Mouse (Mus musculus): ENCODE results near the gene Fbxo46.

Gene Fbxo46

GRCm38 (mm10) chr7:19093537-19094385, 25.9 kb upstream of the Fbxo46 start:
- peak; percentile 98 for DNase-seq (ENCODE audit: low read depth)

DNA sequence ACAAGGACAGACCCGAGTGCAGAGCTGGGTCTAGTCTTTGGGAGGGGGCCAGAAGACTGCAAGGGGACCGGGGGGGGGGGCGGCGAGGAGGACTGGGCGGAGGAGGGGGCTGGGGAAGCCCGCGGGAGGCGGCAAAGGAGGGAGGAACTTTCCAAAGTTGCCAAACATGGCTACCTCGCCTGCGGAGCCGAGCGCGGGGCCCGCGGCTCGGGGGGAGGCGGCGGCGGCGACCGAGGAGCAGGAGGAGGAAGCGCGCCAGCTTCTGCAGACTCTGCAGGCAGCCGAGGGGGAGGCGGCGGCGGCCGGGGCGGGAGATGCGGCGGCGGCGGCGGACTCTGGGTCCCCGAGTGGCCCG, 25.2 kb upstream of the Fbxo46 start, which contains the start of gene Six5:
Gene Six5, plus strand, starts transcription at position 124 of the 355 bp plus-strand sequence.
- DNase-seq (ENCODE audit: low read depth), result no peak

- peak; percentile 54 for DNase-seq (ENCODE audit: low read depth)
Observed at GRCm38 (mm10) chr7:19094826-19095750, 24.6 kb upstream of the Fbxo46 start.

DNA sequence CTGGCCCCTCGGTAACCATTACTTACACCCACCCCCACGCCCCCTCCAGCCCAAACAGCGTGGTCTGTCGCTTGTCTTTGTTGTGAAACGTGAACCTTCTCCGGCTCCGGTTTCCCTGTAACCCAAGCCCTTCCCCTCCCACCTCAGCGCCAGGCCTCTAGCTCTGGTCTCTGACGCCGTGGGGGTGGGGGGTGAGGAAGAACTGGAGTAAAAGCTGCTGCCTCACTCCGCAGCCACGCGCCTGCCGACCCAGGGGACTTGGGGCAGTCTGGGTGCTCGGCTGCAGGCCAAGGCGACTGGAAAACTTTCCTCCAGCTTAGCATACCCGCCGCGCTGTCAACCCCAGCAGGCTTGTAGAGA, 23.9 kb upstream of the Fbxo46 start:
- DNase-seq (ENCODE audit: low read depth), result peak; percentile 89

DNA sequence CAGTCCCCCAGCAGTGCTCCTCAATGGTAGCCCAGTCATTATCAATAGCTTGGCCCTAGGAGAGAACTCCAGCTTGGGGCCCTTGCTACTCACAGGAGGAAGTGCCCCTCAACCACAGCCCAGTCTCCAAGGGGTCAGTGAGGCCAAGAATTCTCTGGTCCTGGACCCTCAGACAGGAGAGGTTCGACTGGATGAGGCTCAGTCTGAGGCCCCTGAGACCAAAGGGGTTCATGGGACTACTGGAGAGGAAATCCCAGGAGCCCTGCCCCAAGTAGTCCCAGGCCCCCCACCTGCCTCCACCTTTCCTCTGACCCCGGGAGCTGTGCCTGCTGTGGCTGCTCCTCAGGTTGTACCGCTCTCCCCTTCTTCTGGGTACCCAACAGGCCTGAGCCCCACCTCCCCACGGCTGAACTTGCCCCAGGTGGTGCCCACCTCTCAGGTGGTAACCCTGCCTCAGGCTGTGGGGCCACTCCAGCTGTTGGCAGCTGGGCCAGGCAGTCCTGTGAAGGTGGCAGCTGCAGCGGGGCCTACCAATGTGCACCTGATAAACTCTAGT, 23.2 kb upstream of the Fbxo46 start:
- DNase-seq (ENCODE audit: low read depth), result no peak

DNA sequence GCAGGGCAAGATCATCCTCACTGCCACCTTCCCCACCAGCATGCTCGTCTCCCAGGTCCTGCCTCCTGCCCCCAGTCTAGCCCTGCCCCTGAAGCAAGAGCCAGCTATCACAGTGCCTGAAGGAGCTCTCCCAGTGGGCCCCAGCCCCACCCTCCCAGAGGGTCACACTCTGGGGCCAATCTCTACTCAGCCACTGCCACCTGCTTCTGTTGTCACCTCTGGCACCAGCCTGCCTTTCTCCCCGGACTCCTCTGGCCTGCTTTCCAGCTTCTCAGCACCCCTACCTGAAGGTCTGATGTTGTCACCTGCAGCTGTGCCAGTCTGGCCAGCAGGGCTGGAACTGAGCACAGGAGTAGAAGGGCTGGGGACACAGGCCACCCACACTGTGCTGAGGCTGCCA, 22.4 kb upstream of the Fbxo46 start:
- DNase-seq (ENCODE audit: low read depth), result no peak

DNA sequence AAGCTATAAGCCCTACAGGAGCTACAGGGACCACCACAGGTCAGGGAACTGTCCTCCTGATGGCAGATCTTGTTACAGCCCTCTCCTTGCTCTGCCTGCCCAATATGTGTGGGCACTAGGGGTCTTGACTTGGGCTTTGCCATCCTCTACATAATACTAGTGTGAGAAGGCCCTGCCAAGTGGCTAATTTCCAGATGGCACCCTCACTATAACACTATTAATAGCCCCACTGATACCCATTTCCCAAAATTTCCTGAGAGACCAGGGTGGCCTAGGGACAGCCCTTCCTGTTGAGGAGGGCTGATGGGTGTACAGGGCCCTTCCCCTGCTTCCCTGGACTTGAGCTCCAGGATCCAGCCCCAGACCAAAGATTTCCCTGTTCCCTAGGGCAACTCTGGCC, 21.8 kb upstream of the Fbxo46 start:
- DNase-seq (ENCODE audit: low read depth), result no peak

DNA sequence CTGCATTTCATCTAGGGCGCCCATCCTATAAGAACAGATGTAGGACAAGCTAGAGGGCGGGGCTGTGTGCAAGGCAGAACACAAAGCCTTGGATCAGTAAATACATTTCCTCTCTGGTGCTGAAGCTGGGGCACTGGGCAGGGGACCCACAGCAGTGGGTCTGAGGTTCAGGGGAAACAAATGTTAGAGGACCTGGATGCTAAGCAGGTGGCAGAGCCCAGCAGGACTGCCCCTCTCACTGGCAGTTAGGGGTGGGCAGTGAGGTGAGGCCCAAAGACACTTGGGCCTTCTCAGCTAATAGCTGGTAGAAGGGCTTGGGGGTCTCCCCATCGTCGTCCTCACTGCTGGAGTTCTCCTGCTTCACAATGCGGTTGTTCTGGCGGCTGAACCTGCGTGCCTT, 20.8 kb upstream of the Fbxo46 start:
- no peak for DNase-seq (ENCODE audit: low read depth)

- DNase-seq (ENCODE audit: low read depth), result no peak
Observed at GRCm38 (mm10) chr7:19100290-19100689, 19.4 kb upstream of the Fbxo46 start.

DNA sequence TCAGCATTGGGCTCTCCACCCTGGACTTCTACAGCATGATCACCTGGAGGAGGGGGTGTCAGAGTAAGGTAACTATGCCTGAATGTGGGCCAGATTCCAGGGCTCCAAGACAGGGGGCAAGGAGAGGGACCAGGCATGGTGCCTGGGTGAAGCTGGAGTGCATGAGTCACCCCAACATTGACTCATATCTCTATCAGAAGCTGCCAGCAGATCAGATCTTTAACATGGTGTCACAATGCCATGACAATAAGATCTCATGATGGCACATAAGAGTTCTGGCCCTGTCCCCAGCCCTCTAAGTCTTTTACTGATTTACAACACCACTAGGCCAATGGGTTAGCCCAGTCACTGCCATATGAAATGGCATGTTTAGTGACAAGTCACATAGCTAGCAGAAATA, 15.9 kb upstream of the Fbxo46 start:
- peak; percentile 80 for DNase-seq (ENCODE audit: low read depth)

DNA sequence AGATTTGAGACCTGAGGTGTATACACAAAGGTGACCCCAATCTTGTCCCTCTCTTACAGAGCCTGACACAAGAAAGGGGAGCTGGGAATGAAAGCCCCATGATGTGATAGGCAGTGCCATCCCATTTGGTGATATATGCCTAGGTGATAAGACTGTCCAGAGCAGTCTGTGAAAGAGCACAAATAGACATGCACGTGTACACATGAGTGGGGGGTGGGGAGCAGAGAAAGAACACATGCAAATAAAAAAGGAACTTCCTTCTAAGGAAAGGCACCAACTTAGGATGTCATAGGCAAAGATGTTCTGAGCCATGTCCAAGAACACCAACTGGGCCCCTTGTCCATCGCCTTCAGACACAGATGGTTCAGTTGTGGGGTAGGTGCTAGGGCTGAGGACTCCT, 15.2 kb upstream of the Fbxo46 start:
- DNase-seq (ENCODE audit: low read depth), result no peak

DNA sequence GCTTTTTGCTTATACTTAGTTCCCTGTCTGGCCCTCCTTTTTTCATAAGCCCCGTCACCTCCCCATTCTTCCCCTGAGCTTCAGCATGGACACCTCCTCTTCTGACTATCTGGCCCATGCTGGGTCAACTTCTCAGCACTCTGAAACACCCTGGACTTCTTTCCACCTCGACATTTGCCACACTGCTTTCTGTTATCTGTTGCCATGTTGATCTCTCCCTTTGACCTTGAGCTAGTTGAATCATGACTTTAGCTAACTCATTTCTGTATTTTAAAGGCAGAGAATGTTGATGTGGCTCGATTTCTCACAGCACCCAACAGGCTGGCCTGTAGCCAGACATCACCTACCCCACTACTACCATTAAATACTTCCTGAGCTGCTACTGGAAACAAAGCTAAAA, 12.2 kb upstream of the Fbxo46 start:
- DNase-seq (ENCODE audit: low read depth), result no peak

GRCm38 (mm10) chr7:19109565-19109964, 10.1 kb upstream of the Fbxo46 start:
- no peak for DNase-seq (ENCODE audit: low read depth)

- DNase-seq (ENCODE audit: low read depth), result no peak
Observed at GRCm38 (mm10) chr7:19118028-19118771, 1.5 kb upstream of the Fbxo46 start, which contains the start of gene Gm4969. Gene Gm4969, minus strand, starts transcription at chr7:19118368.

DNA sequence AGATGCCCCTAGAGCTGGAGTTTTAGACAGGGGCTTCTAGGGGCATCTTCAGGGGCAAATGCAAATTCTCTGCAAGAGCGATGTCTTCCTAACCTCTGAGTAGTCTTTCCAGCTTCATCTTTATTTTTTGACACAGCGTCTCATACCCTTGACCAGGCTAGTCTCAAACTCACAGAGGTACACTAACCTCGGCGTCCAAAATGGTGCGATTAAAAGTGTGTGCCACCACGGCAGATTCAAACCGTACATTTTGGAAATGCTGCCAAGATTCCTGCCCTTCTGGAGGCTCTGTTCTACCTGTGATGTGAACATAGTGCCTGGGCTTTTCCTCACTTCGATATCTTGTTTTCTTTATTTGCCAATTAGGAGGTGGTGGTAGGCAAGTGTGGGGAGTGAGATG, 576 bp upstream of the Fbxo46 start:
- DNase-seq (ENCODE audit: low read depth), result no peak

DNA sequence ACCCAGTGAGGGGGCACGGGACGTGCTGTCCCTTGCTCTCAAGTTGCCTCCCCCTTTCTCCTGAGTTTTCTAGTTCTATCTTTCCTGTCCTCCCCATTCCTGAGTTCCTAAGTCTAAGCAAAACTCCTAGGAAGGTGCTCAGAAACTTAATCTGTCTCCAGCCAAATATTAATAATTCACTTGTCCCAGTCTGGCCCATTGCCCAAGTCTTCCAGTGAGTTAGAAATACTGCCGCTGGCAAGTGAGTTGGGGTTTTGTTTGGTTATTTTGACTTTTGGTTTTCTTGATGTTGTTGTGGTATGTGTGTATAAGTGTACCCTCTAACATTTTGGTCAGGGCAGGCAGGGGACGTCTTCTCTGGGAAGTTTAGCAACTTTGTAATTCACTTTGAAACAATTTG, 2.0 kb downstream of the Fbxo46 start:
- DNase-seq (ENCODE audit: low read depth), result no peak

DNA sequence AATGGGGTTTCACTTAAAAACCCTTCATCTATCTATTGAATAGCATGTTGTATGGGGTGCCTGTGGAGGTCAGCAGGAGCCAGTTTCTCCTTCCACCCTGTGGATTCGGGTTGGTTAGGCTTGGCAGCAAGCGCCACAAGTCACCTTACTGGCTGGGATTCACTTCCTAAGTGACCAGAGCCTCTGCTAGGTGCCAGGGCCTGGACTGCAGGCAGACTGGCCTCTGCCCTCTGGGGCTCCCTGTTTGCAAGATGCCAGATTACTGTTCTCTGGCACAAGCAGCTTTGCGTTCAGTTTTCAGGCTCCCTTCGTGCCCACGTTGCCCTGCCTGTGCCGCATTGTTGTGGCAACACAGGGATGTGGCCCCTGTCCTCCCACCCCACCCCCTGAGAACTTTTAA, 5.1 kb downstream of the Fbxo46 start:
- no peak for DNase-seq (ENCODE audit: low read depth)

DNA sequence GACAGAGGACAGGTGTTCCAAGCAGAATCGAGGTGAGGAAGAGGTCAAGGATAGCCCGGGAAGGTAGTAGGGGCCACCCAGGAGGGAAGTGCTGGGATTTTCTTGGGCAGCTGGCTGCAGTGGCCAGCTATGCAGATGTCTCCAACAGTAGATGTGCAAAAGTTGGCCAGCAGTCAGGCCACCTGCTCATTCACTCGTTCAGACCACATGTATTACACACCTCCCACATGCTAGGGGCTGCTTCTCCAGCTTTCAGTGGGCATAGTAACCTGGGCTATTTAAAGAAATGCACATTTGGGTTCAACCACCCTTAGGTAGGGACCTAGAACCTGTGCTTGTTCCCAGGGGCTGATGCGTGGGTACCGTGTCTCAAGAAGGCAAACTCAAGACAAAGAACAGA, 8.1 kb downstream of the Fbxo46 start:
- DNase-seq (ENCODE audit: low read depth), result no peak

DNA sequence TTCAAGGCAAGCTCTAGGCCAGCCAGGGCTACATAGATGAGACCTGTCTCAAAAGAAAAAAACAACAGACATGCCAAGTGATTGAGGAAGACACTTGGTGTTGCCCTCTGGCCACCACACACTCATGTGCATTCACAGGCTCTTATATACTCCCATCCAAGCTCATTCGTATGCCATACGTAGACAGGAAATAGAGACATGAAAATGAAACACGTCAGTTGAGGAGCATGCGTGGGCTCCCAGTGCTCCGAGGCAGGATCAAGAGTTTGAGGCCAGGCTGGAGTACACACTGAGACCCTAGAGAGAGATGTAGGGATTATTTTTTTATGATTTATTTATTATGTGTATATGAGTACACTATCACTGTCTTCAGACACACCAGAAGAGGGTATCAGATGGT, 9.7 kb downstream of the Fbxo46 start:
- no peak for DNase-seq (ENCODE audit: low read depth)

- peak; percentile 57 for DNase-seq (ENCODE audit: low read depth)
Observed at GRCm38 (mm10) chr7:19130657-19131056, 11.0 kb downstream of the Fbxo46 start.

- DNase-seq (ENCODE audit: low read depth), result peak; percentile 98
Observed at GRCm38 (mm10) chr7:19131324-19131848, 11.7 kb downstream of the Fbxo46 start.

- DNase-seq (ENCODE audit: low read depth), result no peak
Observed at GRCm38 (mm10) chr7:19136168-19136567, 16.5 kb downstream of the Fbxo46 start.

All from 416B (cell line).